Mouse (Mus musculus): ENCODE data around the gene Slc15a1.

- TF ChIP-seq CTCF (IDR thresholded peaks at IDR 0.05; ENCODE audit: low read depth, low read length) = no peak
- TF ChIP-seq POLR2A (IDR thresholded peaks at IDR 0.05; ENCODE audit: extremely low read depth, insufficient read depth, low read length) = no peak
Observed at GRCm38 (mm10) chr14:121431261-121431660, 73.8 kb downstream of the Slc15a1 start.

Data from liver, adult 2 months (tissue).